In genomic region chr17:31019505-31019904, GRCm38 (mm10) we compare ENCODE assay signal across 8 mouse cellular contexts. TPM values are rescaled to one million over a fixed set of nuclear protein-coding genes. Genes with fewer than 3 reads are reported as not detected.
DNase-seq lines count a peak whose midpoint lies in the region; ATAC-seq and TF ChIP-seq lines count a peak whose summit lies in the region.

No protein-coding gene starts in this region.

- no peaks in the 10 kb centered on the region for H3K36me3 ChIP-seq in midbrain, embryonic 10.5 days
- no peaks in the 10 kb centered on the region for H3K36me3 ChIP-seq in midbrain, embryonic 16.5 days (ENCODE audit: control insufficient read depth, insufficient read depth, low read length)
- H3K36me3 ChIP-seq in liver, embryonic 14.5 days (replicated peaks; ENCODE audit: control insufficient read depth, insufficient read depth, low read depth), result no peaks in the 10 kb centered on the region

- TF ChIP-seq EP300 in liver, embryonic 14.5 days (IDR thresholded peaks at IDR 0.05; ENCODE audit: low read depth), result no peak

- no peak overlapping the region for H3K4me2 ChIP-seq in midbrain, embryonic 16.5 days (ENCODE audit: low read length)
- H3K4me2 ChIP-seq in liver, embryonic 14.5 days (ENCODE audit: low read depth), result no peak overlapping the region

- no peak for ATAC-seq in midbrain, embryonic 16.5 days
- no peak for ATAC-seq in liver, embryonic 14.5 days (ENCODE audit: insufficient read depth)
- no peak for ATAC-seq in inflammation-experienced regulatory T-cells, adult 6 months

- no peaks in the 10 kb centered on the region; the same call in 1 of the 2 replicates for H3K9me3 ChIP-seq in midbrain, embryonic 10.5 days (replicated peaks)
- 0 out of 2 replicates have a peak, but pooled peaks cover 2% of the 10 kb centered on the region for H3K9me3 ChIP-seq in midbrain, embryonic 16.5 days (replicated peaks; ENCODE audit: control insufficient read depth, low read length, poor library complexity, severe bottlenecking)
- H3K9me3 ChIP-seq in liver, embryonic 14.5 days (ENCODE audit: control insufficient read depth, low read length), result no peaks in the 10 kb centered on the region

- peak; percentile 90 for TF ChIP-seq CTCF in liver, embryonic 14.5 days (IDR thresholded peaks at IDR 0.05; ENCODE audit: low read depth)

- H3K4me1 ChIP-seq in midbrain, embryonic 10.5 days, result peaks cover 5% of the 10 kb centered on the region; the same call in 1 of the 2 replicates
- H3K4me1 ChIP-seq in midbrain, embryonic 16.5 days (ENCODE audit: control insufficient read depth, insufficient read depth, low read length), result no peaks in the 10 kb centered on the region
- H3K4me1 ChIP-seq in liver, embryonic 14.5 days (replicated peaks; ENCODE audit: control insufficient read depth in 2 of 2, insufficient read depth in 2 of 2, low read length in 1 of 2), result peaks cover 5% of the 10 kb centered on the region in 2 experiments; a peak in 3 of 4 replicates

- no peak overlapping the region for H3K4me3 ChIP-seq in midbrain, embryonic 10.5 days
- H3K4me3 ChIP-seq in midbrain, embryonic 16.5 days (ENCODE audit: low read depth, low read length), result no peak overlapping the region
- no peak overlapping the region for H3K4me3 ChIP-seq in liver, embryonic 14.5 days (ENCODE audit: insufficient read depth in 1 of 2, low read depth in 2 of 2, low read length in 2 of 2)

- DNase-seq in midbrain, embryonic 10.5 days (ENCODE audit: low spot score), result peak; percentile 64
- DNase-seq in adipocyte (ENCODE audit: low spot score), result peak; percentile 78
- DNase-seq in cerebellum, postnatal 36 days, result peak; percentile 74 to 83
- peak; percentile 67 for DNase-seq in kidney, adult 9 months
- peak; percentile 40 to 50 (median 49) for DNase-seq in liver, embryonic 14.5 days (ENCODE audit: low read depth in 3 of 3, low spot score in 3 of 3)
- DNase-seq in right cerebral cortex, postnatal 25 days, result peak; percentile 45

- H3K27ac ChIP-seq in midbrain, embryonic 10.5 days (replicated peaks), result no peak overlapping the region
- no peak overlapping the region for H3K27ac ChIP-seq in midbrain, embryonic 16.5 days (ENCODE audit: low read length)
- H3K27ac ChIP-seq in liver, embryonic 14.5 days, result no peak overlapping the region

- H3K27me3 ChIP-seq in midbrain, embryonic 10.5 days (ENCODE audit: low read depth, poor library complexity, severe bottlenecking), result no peaks in the 10 kb centered on the region
- H3K27me3 ChIP-seq in midbrain, embryonic 16.5 days (ENCODE audit: control insufficient read depth, insufficient read depth, low read depth, low read length), result no peaks in the 10 kb centered on the region
- no peaks in the 10 kb centered on the region for H3K27me3 ChIP-seq in liver, embryonic 14.5 days (ENCODE audit: control insufficient read depth, insufficient read depth, low read length)

- H3K9ac ChIP-seq in midbrain, embryonic 16.5 days (ENCODE audit: low read depth, low read length), result no peak overlapping the region
- no peak overlapping the region for H3K9ac ChIP-seq in liver, embryonic 14.5 days (replicated peaks)

- 5% methylated on average over 2 of the region's 2 CpGs for WGBS in midbrain, embryonic 10.5 days
- WGBS in midbrain, embryonic 16.5 days, result 3% methylated on average over 2 of the region's 2 CpGs
- WGBS in liver, embryonic 14.5 days (ENCODE audit: insufficient replicate concordance), result 0% methylated on average over 2 of the region's 2 CpGs

RNA-seq across cellular contexts. Expression of gene Abcg1, which starts 38.0 kb away (rescaled TPM):
- 5.8 and 9.0 TPM in 2 replicates for polyA plus RNA-seq in midbrain, embryonic 10.5 days (2016; fragmentation: Nextera tagmentation; extraction: Ambion mirVana)
- polyA plus RNA-seq in midbrain, embryonic 16.5 days (2015; fragmentation: Nextera tagmentation; extraction: Ambion mirVana), result 23.7 and 24.3 TPM in 2 replicates
- 1.6 and 2.3 TPM in 2 replicates for polyA plus RNA-seq in liver, embryonic 14.5 days (2012; rRNA removed)
- polyA plus RNA-seq in liver, embryonic 14.5 days (2014; fragmentation: Nextera tagmentation; extraction: Ambion mirVana), result 6.1 and 6.4 TPM in 2 replicates
- polyA plus RNA-seq in inflammation-experienced regulatory T-cells, adult 6 months (2017; shearing (Covaris generic)), result 100 to 1,000 TPM in 1 of 3 experiments, 10 to 100 TPM in 2; 67.1 to 113 (median 95.6) TPM
